Mouse (Mus musculus): Measurements from ENCODE around the gene Zfp286.

DNA sequence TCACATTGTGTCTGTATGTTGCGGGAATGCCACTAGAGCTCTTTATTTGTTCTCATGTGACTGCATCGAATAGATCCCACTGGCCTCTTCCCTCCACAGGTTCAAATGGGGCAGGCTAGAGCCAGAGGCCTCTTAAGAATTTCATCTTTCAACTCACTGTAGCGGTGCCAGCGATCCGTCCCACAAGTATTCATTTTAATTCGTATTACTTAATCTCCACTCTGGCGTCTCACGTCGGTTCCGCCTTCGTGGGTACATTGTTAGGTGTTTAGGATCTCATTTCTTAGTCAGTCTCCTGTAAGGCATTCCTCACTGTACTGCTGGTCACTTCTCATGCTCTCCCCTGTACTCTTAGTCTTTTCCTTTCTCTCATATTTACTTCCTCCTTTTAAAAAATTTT is 30.8 kb downstream of the Zfp286 start:
- TF ChIP-seq CTCF (IDR thresholded peaks at IDR 0.05; ENCODE audit: low read depth, low read length) (no peak), EP300 (IDR thresholded peaks at IDR 0.05; ENCODE audit: insufficient read depth, low read depth, low read length) (no peak)
